Mouse (Mus musculus): ENCODE measurements around the gene Dmbx1. TPM values are rescaled to one million over a fixed set of nuclear protein-coding genes. Genes with fewer than 3 reads are reported as not detected.

The Dmbx1 gene
- polyA plus RNA-seq, 2 experiments = not detected

- H3K27ac ChIP-seq = no peak within 1 kb of the TSS
- H3K4me1 ChIP-seq (replicated peaks; ENCODE audit: control insufficient read depth in 2 of 2, insufficient read depth in 2 of 2, low read length in 1 of 2) = no peaks in the 10 kb centered on the region
- H3K4me3 ChIP-seq (ENCODE audit: insufficient read depth in 1 of 2, low read depth in 2 of 2, low read length in 2 of 2) = no peak within 1 kb of the TSS
- no peaks in the 10 kb centered on the region for H3K36me3 ChIP-seq (replicated peaks; ENCODE audit: control insufficient read depth, insufficient read depth, low read depth)
- DNase-seq (ENCODE audit: low read depth in 3 of 3, low spot score in 3 of 3) = no peak
- no peak within 1 kb of the TSS for H3K4me2 ChIP-seq (ENCODE audit: low read depth)
- no peak for ATAC-seq (ENCODE audit: insufficient read depth)
- TF ChIP-seq EP300 (IDR thresholded peaks at IDR 0.05; ENCODE audit: low read depth) (no peak), CTCF (IDR thresholded peaks at IDR 0.05; ENCODE audit: low read depth) (no peak)
- no peaks in the 10 kb centered on the region for H3K9me3 ChIP-seq (ENCODE audit: control insufficient read depth, low read length)
- H3K27me3 ChIP-seq (ENCODE audit: control insufficient read depth, insufficient read depth, low read length) = no peaks in the 10 kb centered on the region; the same call in 1 of the 2 replicates
- H3K9ac ChIP-seq (replicated peaks) = no peak within 1 kb of the TSS
- 65% methylated on average over 6 of the region's 6 CpGs for WGBS (ENCODE audit: insufficient replicate concordance)
Measured at GRCm38 (mm10) chr4:115884022-115884421, 55.7 kb downstream of the Dmbx1 start, which contains the start of gene Kncn. Gene Kncn (plus strand): TSS chr4:115884400.

GRCm38 (mm10) chr4:115882195-115882594 lies 57.5 kb downstream of the Dmbx1 start:
- no peak overlapping the region for H3K4me3 ChIP-seq (ENCODE audit: insufficient read depth in 1 of 2, low read depth in 2 of 2, low read length in 2 of 2)
- H3K9me3 ChIP-seq (ENCODE audit: control insufficient read depth, low read length) = no peaks in the 10 kb centered on the region
- no peak for ATAC-seq (ENCODE audit: insufficient read depth)
- no peak for DNase-seq (ENCODE audit: low read depth in 3 of 3, low spot score in 3 of 3)
- H3K9ac ChIP-seq (replicated peaks) = no peak overlapping the region
- H3K4me1 ChIP-seq (replicated peaks; ENCODE audit: control insufficient read depth in 2 of 2, insufficient read depth in 2 of 2, low read length in 1 of 2) = no peaks in the 10 kb centered on the region
- WGBS (ENCODE audit: insufficient replicate concordance) = 39% methylated on average over 4 of the region's 4 CpGs
- no peak for TF ChIP-seq EP300 (IDR thresholded peaks at IDR 0.05; ENCODE audit: low read depth)
- no peak overlapping the region for H3K4me2 ChIP-seq (ENCODE audit: low read depth)
- H3K27me3 ChIP-seq (ENCODE audit: control insufficient read depth, insufficient read depth, low read length) = no peaks in the 10 kb centered on the region
- no peaks in the 10 kb centered on the region; the same call in 1 of the 2 replicates for H3K36me3 ChIP-seq (replicated peaks; ENCODE audit: control insufficient read depth, insufficient read depth, low read depth)
- H3K27ac ChIP-seq = no peak overlapping the region

- no peaks in the 10 kb centered on the region for H3K4me1 ChIP-seq (replicated peaks; ENCODE audit: control insufficient read depth in 2 of 2, insufficient read depth in 2 of 2, low read length in 1 of 2)
- no peak overlapping the region for H3K9ac ChIP-seq (replicated peaks)
- H3K27ac ChIP-seq = no peak overlapping the region
- H3K27me3 ChIP-seq (ENCODE audit: control insufficient read depth, insufficient read depth, low read length) = no peaks in the 10 kb centered on the region
- H3K4me3 ChIP-seq (ENCODE audit: insufficient read depth in 1 of 2, low read depth in 2 of 2, low read length in 2 of 2) = no peak overlapping the region
- H3K4me2 ChIP-seq (ENCODE audit: low read depth) = no peak overlapping the region
- no peaks in the 10 kb centered on the region for H3K9me3 ChIP-seq (ENCODE audit: control insufficient read depth, low read length)
- DNase-seq (ENCODE audit: low read depth in 3 of 3, low spot score in 3 of 3) (no peak), ATAC-seq (ENCODE audit: insufficient read depth) (no peak)
- 31% methylated on average over 1 of the region's 1 CpGs for WGBS (ENCODE audit: insufficient replicate concordance)
- TF ChIP-seq EP300 (IDR thresholded peaks at IDR 0.05; ENCODE audit: low read depth) (no peak), CTCF (IDR thresholded peaks at IDR 0.05; ENCODE audit: low read depth) (no peak)
- H3K36me3 ChIP-seq (replicated peaks; ENCODE audit: control insufficient read depth, insufficient read depth, low read depth) = peaks cover 10% of the 10 kb centered on the region
Measured at GRCm38 (mm10) chr4:115881183-115881582, 58.5 kb downstream of the Dmbx1 start.

GRCm38 (mm10) chr4:115878828-115879227 lies 60.9 kb downstream of the Dmbx1 start:
- no peak for TF ChIP-seq CTCF (IDR thresholded peaks at IDR 0.05; ENCODE audit: low read depth)
- no peak for TF ChIP-seq EP300 (IDR thresholded peaks at IDR 0.05; ENCODE audit: low read depth)
- Histone ChIP-seq H3K9me3 (ENCODE audit: control insufficient read depth, low read length) (no peaks in the 10 kb centered on the region), H3K4me3 (ENCODE audit: insufficient read depth in 1 of 2, low read depth in 2 of 2, low read length in 2 of 2) (no peak overlapping the region), H3K4me2 (ENCODE audit: low read depth) (no peak overlapping the region), H3K36me3 (replicated peaks; ENCODE audit: control insufficient read depth, insufficient read depth, low read depth) (peaks cover 28% of the 10 kb centered on the region), H3K27ac (no peak overlapping the region), H3K27me3 (ENCODE audit: control insufficient read depth, insufficient read depth, low read length) (no peaks in the 10 kb centered on the region), H3K9ac (replicated peaks) (no peak overlapping the region), H3K4me1 (replicated peaks; ENCODE audit: control insufficient read depth in 2 of 2, insufficient read depth in 2 of 2, low read length in 1 of 2) (no peaks in the 10 kb centered on the region)
- ATAC-seq (ENCODE audit: insufficient read depth) (no peak), DNase-seq (ENCODE audit: low read depth in 3 of 3, low spot score in 3 of 3) (no peak)
- WGBS (ENCODE audit: insufficient replicate concordance) = 70% methylated on average over 9 of the region's 9 CpGs

GRCm38 (mm10) chr4:115878216-115878678 lies 61.5 kb downstream of the Dmbx1 start:
- Histone ChIP-seq H3K36me3 (replicated peaks; ENCODE audit: control insufficient read depth, insufficient read depth, low read depth) (peaks cover 34% of the 10 kb centered on the region), H3K4me3 (ENCODE audit: insufficient read depth in 1 of 2, low read depth in 2 of 2, low read length in 2 of 2) (no peak overlapping the region), H3K9me3 (ENCODE audit: control insufficient read depth, low read length) (no peaks in the 10 kb centered on the region), H3K9ac (replicated peaks) (no peak overlapping the region), H3K27me3 (ENCODE audit: control insufficient read depth, insufficient read depth, low read length) (no peaks in the 10 kb centered on the region), H3K4me1 (replicated peaks; ENCODE audit: control insufficient read depth in 2 of 2, insufficient read depth in 2 of 2, low read length in 1 of 2) (no peaks in the 10 kb centered on the region), H3K27ac (no peak overlapping the region), H3K4me2 (ENCODE audit: low read depth) (no peak overlapping the region)
- no peak for ATAC-seq (ENCODE audit: insufficient read depth)
- WGBS (ENCODE audit: insufficient replicate concordance) = 52% methylated on average over 11 of the region's 11 CpGs
- DNase-seq (ENCODE audit: low read depth in 3 of 3, low spot score in 3 of 3) = no peak
- TF ChIP-seq CTCF (IDR thresholded peaks at IDR 0.05; ENCODE audit: low read depth) (no peak), EP300 (IDR thresholded peaks at IDR 0.05; ENCODE audit: low read depth) (no peak)

All from liver, embryonic 14.5 days (tissue).